Mouse (Mus musculus) liver, embryonic 14.5 days (tissue): ENCODE data around the gene Fem1b. TPM values are rescaled to one million over a fixed set of nuclear protein-coding genes. Genes with fewer than 3 reads are reported as not detected.
"Not testable (repeated sequence)": the region's sequence is repeated elsewhere in the genome, so short reads cannot be mapped to it uniquely, and the experiment has no call there.

Experiments
- ATAC-seq: fragments of 200-750 bp; cut with Nextera tagmentation; 2 replicates; pipeline ENCODE4 v1.8.0; 2017; ENCODE audit warnings: moderate number of reproducible peaks, mild to moderate bottlenecking, moderate library complexity; ENCODE audit not compliant: insufficient read depth
- DNase-seq, 3 experiments: peaks; one replicate each; pipeline ENCODE4 v3.0.0-alpha.2; 2012 to 2013; ENCODE audit warnings: low read depth in 3 of 3, low spot score in 3 of 3
- H3K27ac ChIP-seq: fragments of 300-500 bp; sonication (generic); 2 replicates; pipeline ENCODE4 v1.5.1; 2014; ENCODE audit warnings: moderate library complexity, mild to moderate bottlenecking, control low read depth, inconsistent platforms
- H3K27me3 ChIP-seq: fragments of 300-500 bp; sonication (generic); 2 replicates; pipeline ENCODE4 v1.6.1; 2014; ENCODE audit warnings: mild to moderate bottlenecking, low read length, moderate library complexity; ENCODE audit not compliant: control insufficient read depth, insufficient read depth
- H3K36me3 ChIP-seq: fragments of 300-500 bp; sonication (generic); replicated peaks from 2 replicates; pipeline ENCODE4 v1.6.1; 2014; ENCODE audit warnings: low read depth; ENCODE audit not compliant: control insufficient read depth, insufficient read depth
- H3K4me1 ChIP-seq, 2 experiments: fragments of 200-500 bp in 1 of 2; fragments of 300-500 bp in 1 of 2; sonication (generic) in 1 of 2; replicated peaks; 2 replicates each; pipeline ENCODE4 v1.6.1; 2012 to 2014; ENCODE audit warnings: antibody characterized with exemption in 1 of 2, inconsistent platforms in 1 of 2, low read length in 1 of 2; ENCODE audit not compliant: control insufficient read depth in 2 of 2, insufficient read depth in 2 of 2
- H3K4me2 ChIP-seq: fragments of 300-500 bp; sonication (generic); 2 replicates; pipeline ENCODE4 v1.6.1; 2014; ENCODE audit warnings: low read depth, mild to moderate bottlenecking, control low read depth, moderate library complexity
- H3K4me3 ChIP-seq, 2 experiments: fragments of 200-500 bp in 1 of 2; fragments of 300-500 bp in 1 of 2; sonication (generic) in 1 of 2; 2 replicates each; pipeline ENCODE4 v1.5.1; 2012 to 2014; ENCODE audit warnings: low read depth in 2 of 2, low read length in 2 of 2, mild to moderate bottlenecking in 2 of 2, control low read depth in 1 of 2, inconsistent platforms in 1 of 2, moderate library complexity in 1 of 2; ENCODE audit not compliant: insufficient read depth in 1 of 2
- H3K9ac ChIP-seq: fragments of 300-500 bp; sonication (generic); replicated peaks from 2 replicates; pipeline ENCODE4 v1.6.1; 2014; ENCODE audit warnings: mild to moderate bottlenecking, control low read depth, moderate library complexity
- H3K9me3 ChIP-seq: fragments of 300-500 bp; sonication (generic); 2 replicates; pipeline ENCODE4 v1.6.1; 2016; ENCODE audit warnings: low read length, mixed read lengths; ENCODE audit not compliant: control insufficient read depth
- CTCF ChIP-seq: IDR thresholded peaks from 2 replicates; pipeline ENCODE4 v1.5.1; 2016; ENCODE audit warnings: antibody characterized with exemption, low read depth, control low read depth
- EP300 ChIP-seq: IDR thresholded peaks from 2 replicates; pipeline ENCODE4 v1.6.1; 2016; ENCODE audit warnings: antibody characterized with exemption, low read depth
- WGBS: fragments of 180-500 bp; shearing (Covaris S2); extraction: QIAGEN DNeasy Blood & Tissue Kit; methylation state at CpG from one replicate; pipeline ENCODE4 v1.1.7; 2014; ENCODE audit not compliant: insufficient replicate concordance; 5-methylcytosine and 5-hydroxymethylcytosine counted together
- polyA plus RNA-seq, 2 experiments: library from polyadenylated mRNA; depleted of rRNA in 1 of 2; stranded (reverse) in 1 of 2; unstranded in 1 of 2; fragments of >200 nt; fragmentation: Nextera tagmentation in 1 of 2; extraction: Ambion mirVana in 1 of 2; gene quantifications; 2 replicates each; pipeline versions ENCODE4 v1.2.1 to v1.2.3; 2012 to 2014

Fem1b gene
- polyA plus RNA-seq, 2 experiments = 8.2 to 12.5 TPM

DNA sequence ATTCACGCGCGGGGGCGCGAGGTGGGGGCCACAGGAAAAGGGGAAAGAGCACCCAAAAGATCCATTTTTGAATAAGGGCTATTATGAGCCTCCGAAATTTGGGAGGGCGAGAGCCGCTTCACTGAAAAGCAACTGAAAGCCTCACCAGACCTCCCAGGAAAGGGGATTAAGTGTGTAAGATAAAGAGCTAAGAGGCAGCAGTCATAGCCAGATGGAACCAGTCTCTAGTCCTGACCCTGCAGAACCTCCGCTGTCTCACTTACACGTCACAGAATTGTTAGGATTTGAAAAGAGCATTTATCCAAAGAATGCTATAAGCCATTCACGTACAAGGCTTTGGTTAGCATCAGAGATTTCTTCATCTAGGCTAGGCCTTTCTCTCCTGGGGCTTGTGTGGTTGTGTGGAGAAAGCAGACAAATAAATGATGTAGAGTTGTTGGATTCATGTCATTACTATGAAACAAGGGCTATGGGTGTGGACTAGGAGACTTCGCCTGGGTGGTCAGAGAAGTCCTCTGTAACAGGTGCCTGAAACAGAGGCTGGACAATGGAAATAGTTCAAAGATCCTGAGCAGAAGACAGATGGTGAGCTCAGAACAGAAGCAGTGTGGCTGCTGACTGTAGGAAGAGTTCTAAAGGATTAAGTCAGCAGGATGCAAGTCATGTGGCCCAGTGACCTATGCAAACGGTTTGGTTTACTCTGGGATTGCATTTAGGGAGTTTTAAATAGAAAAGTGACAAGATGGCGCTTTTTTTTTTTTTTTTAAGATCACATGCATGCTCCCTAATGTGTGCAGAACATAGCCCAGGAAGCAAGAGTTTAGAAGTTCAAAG lies 699 bp upstream of the Fem1b start:
- peak overlapping the region; percentile 82 to 89 for H3K4me3 ChIP-seq
- peak overlapping the region; percentile 92 for H3K9ac ChIP-seq
- 24% methylated on average over 14 of the region's 14 CpGs for WGBS
- TF ChIP-seq EP300 (no peak), CTCF (no peak)
- no peak for ATAC-seq
- no peak for DNase-seq
- no peaks in the 10 kb centered on the region for H3K27me3 ChIP-seq
- no peaks in the 10 kb centered on the region for H3K9me3 ChIP-seq
- no peaks in the 10 kb centered on the region for H3K36me3 ChIP-seq
- H3K4me2 ChIP-seq = peak overlapping the region; percentile 97
- H3K27ac ChIP-seq = peak overlapping the region; percentile 85
- H3K4me1 ChIP-seq = peaks cover 12 to 20% of the 10 kb centered on the region in 2 experiments

DNA sequence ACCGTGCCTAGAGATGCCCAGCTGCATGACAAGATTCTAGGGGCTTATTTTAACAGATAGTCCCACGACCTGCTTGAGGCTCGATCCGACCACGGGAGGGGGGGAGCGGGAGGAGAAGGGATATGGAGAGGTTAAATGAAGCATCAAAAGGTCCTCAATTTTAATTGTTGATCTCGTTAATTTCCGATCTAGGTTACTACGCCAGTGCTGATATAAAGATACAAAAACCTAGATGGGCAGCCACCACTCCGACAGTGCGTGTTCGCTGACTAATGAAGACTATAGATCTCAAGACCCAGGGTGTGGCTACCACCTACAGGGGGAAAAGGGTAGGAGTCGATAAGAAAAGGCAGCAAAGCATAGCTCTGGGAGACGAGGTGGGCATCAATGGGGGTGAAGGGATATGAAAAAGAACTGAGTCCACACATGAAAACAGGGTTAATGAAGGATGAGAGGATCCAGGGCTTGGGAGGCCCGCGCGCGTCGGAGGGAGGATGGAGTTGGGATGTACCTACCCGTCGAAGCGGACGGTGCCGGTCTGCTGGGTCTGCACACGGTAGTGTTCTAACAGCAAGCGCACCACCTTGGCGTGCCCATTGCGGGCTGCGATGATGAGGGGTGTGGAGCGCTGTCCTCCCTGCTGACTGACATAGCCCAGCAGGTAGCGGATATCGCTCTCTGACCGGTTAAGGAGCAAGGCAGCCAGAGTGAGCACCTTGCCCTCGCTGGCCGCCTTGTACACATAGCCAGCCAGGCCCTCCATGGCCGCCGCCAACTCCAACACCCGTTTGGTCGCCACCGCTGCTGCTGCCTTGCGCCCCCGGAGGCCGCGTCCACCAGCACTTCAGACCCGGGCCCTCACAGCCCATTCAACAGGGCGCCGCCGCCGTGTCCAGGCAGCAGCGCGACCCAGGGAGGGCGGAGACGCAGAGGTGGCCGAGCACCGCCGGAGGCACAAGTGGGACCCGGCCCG lies 905 bp downstream of the Fem1b start:
- DNase-seq (peak; percentile 51 to 66 (median 63)), ATAC-seq (peak; percentile 62)
- Histone ChIP-seq H3K27me3 (no peaks in the 10 kb centered on the region), H3K4me1 (peaks cover 12 to 20% of the 10 kb centered on the region in 2 experiments), H3K36me3 (no peaks in the 10 kb centered on the region), H3K9ac (peak overlapping the region; percentile 92), H3K4me3 (peak overlapping the region; percentile 82 to 89), H3K9me3 (no peaks in the 10 kb centered on the region), H3K27ac (peak overlapping the region; percentile 85), H3K4me2 (peak overlapping the region; percentile 97)
- TF ChIP-seq EP300 = no peak
- TF ChIP-seq CTCF = peak; percentile 58
- WGBS = under 1% methylated on average over 58 of the region's 58 CpGs

GRCm38 (mm10) chr9:62810095-62810494 lies 1.6 kb downstream of the Fem1b start:
- Histone ChIP-seq H3K27me3 (no peaks in the 10 kb centered on the region), H3K9ac (peak overlapping the region; percentile 92), H3K4me1 (peaks cover 12 to 17% of the 10 kb centered on the region in 2 experiments), H3K4me3 (peak overlapping the region; percentile 82 to 89), H3K4me2 (peak overlapping the region; percentile 97), H3K27ac (peak overlapping the region; percentile 85), H3K9me3 (no peaks in the 10 kb centered on the region), H3K36me3 (no peaks in the 10 kb centered on the region)
- TF ChIP-seq EP300 = no peak
- no peak for TF ChIP-seq CTCF
- ATAC-seq (no peak), DNase-seq (no peak)
- WGBS = 12% methylated on average over 8 of the region's 8 CpGs

DNA sequence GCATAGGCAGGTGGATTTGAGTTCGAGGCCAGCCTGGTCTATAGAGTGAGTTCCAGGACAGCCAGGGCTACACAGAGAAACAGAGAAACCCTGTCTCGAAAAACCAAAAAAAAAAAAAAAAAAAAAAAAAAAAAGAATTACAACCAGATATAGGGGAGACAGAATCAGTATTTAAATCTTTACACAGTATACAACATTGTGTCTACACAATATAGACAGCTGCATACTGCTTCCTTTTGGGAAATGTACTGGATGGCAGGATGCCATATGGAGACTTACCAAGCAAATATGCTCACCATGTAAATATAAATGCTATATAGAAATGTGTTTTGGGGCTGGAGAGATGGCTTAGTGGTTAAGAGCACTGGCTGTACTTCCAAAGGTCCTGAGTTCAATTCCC lies 12.5 kb downstream of the Fem1b start:
- not testable (repeated sequence) for DNase-seq, H3K27ac ChIP-seq, H3K4me2 ChIP-seq, ATAC-seq, H3K9ac ChIP-seq, H3K27me3 ChIP-seq, H3K4me3 ChIP-seq, H3K9me3 ChIP-seq, H3K4me1 ChIP-seq
- WGBS = 93% methylated on average over 2 of the region's 2 CpGs
- peaks cover 24% of the 10 kb centered on the region for H3K36me3 ChIP-seq

DNA sequence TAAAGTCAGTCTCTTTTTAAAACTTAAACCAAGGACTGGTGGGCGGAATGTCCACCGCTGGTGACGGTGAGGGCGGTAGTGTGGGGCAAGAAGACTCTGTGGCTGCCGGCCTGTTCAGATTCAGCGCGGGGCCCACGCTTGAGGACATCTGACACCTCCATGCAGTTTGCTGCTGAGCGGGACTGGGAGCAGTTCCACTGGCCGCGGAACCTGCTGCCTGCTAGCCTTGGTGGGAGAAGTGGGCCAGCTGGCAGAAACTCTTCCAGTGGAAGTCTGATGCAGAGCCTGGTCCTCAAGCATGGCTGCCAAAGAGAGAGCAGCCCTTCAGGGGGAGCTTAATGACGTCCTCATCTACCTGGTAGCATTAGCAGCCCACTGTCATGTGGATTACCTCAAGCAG lies 21.9 kb downstream of the Fem1b start:
- no peak overlapping the region for H3K27ac ChIP-seq
- H3K27me3 ChIP-seq = no peaks in the 10 kb centered on the region
- WGBS = 88% methylated on average over 12 of the region's 12 CpGs
- H3K4me2 ChIP-seq = no peak overlapping the region
- ATAC-seq (no peak), DNase-seq (no peak)
- no peaks in the 10 kb centered on the region for H3K9me3 ChIP-seq
- H3K4me3 ChIP-seq = no peak overlapping the region
- no peak overlapping the region for H3K9ac ChIP-seq
- peaks cover 3% of the 10 kb centered on the region; the same call in 1 of the 2 replicates for H3K36me3 ChIP-seq
- TF ChIP-seq EP300 (no peak), CTCF (no peak)
- no peaks in the 10 kb centered on the region for H3K4me1 ChIP-seq
